Mouse (Mus musculus) megakaryocyte, embryonic 14.5 days (primary cell): Measurements from ENCODE around the gene Ssh2. TPM values are rescaled to one million over a fixed set of nuclear protein-coding genes. Genes with fewer than 3 reads are reported as not detected.
"Not testable (repeated sequence)": the region's sequence is repeated elsewhere in the genome, so short reads cannot be mapped to it uniquely, and the experiment has no call there.

Experiments used
- H3K27me3 ChIP-seq: replicated peaks from 2 replicates; pipeline ENCODE3; 2012; ENCODE audit warnings: inconsistent platforms
- H3K36me3 ChIP-seq: replicated peaks from 2 replicates; pipeline ENCODE3; 2012; ENCODE audit warnings: low read length, inconsistent platforms, mixed read lengths
- H3K4me1 ChIP-seq: 2 replicates; pipeline ENCODE4 v1.6.1; 2012; ENCODE audit warnings: inconsistent platforms
- H3K4me3 ChIP-seq: replicated peaks from 2 replicates; pipeline ENCODE3; 2012; ENCODE audit warnings: moderate library complexity, mild to moderate bottlenecking, inconsistent platforms
- H3K9me3 ChIP-seq: 2 replicates; pipeline ENCODE4 v1.6.1; 2012; ENCODE audit warnings: inconsistent platforms
- FLI1 ChIP-seq: IDR thresholded peaks from 2 replicates; pipeline ENCODE4 v1.6.1; 2012; ENCODE audit warnings: low read length, inconsistent platforms, mixed read lengths
- GATA1 ChIP-seq: IDR thresholded peaks from 3 replicates; pipeline ENCODE4 v1.6.1; 2012; ENCODE audit warnings: mixed read lengths, low read length, inconsistent platforms, borderline replicate concordance
- polyA plus RNA-seq: library from polyadenylated mRNA; stranded (reverse); fragments of >175 nt; gene quantifications from 2 replicates; pipeline ENCODE4 v1.2.3, GENCODE M21; 2012; ENCODE audit warnings: low replicate concordance; ENCODE audit not compliant: insufficient read depth

Gene Ssh2
- polyA plus RNA-seq, 1 experiment, result 12.1 TPM

GRCm38 (mm10) chr11:77230765-77231164 lies 14.7 kb downstream of the Ssh2 start:
- H3K4me1 ChIP-seq, result peaks cover 31% of the 10 kb centered on the region; the same call in 1 of the 2 replicates
- no peaks in the 10 kb centered on the region for H3K9me3 ChIP-seq
- H3K36me3 ChIP-seq, result peaks cover 13% of the 10 kb centered on the region
- no peaks in the 10 kb centered on the region for H3K27me3 ChIP-seq
- no peak for TF ChIP-seq FLI1
- no peak for TF ChIP-seq GATA1
- H3K4me3 ChIP-seq, result no peak overlapping the region

GRCm38 (mm10) chr11:77231514-77231913 lies 15.4 kb downstream of the Ssh2 start:
- no peak overlapping the region for H3K4me3 ChIP-seq
- no peaks in the 10 kb centered on the region for H3K9me3 ChIP-seq
- H3K27me3 ChIP-seq, result no peaks in the 10 kb centered on the region
- peaks cover 12% of the 10 kb centered on the region for H3K36me3 ChIP-seq
- TF ChIP-seq GATA1, result no peak
- TF ChIP-seq FLI1, result no peak
- H3K4me1 ChIP-seq, result peaks cover 32% of the 10 kb centered on the region; the same call in 1 of the 2 replicates

- Histone ChIP-seq H3K4me1 (peaks cover 51% of the 10 kb centered on the region), H3K4me3 (no peak overlapping the region), H3K36me3 (peaks cover 6% of the 10 kb centered on the region), H3K27me3 (no peaks in the 10 kb centered on the region), H3K9me3 (no peaks in the 10 kb centered on the region)
- no peak for TF ChIP-seq FLI1
- TF ChIP-seq GATA1, result no peak
These were observed 19.2 kb downstream of the Ssh2 start for GRCm38 (mm10) chr11:77235267-77235666.

- Histone ChIP-seq H3K27me3 (no peaks in the 10 kb centered on the region), H3K4me1 (peaks cover 79% of the 10 kb centered on the region), H3K9me3 (no peaks in the 10 kb centered on the region), H3K36me3 (peaks cover 6% of the 10 kb centered on the region), H3K4me3 (peak overlapping the region; percentile 29)
- no peak for TF ChIP-seq FLI1
- peak; percentile 49; the same call in 1 of the 3 replicates for TF ChIP-seq GATA1
These were observed 23.7 kb downstream of the Ssh2 start for GRCm38 (mm10) chr11:77239658-77240345.

- no peak for TF ChIP-seq GATA1
- TF ChIP-seq FLI1, result no peak
- peaks cover 6% of the 10 kb centered on the region for H3K36me3 ChIP-seq
- H3K27me3 ChIP-seq, result no peaks in the 10 kb centered on the region
- H3K4me3 ChIP-seq, result peak overlapping the region; percentile 53
- no peaks in the 10 kb centered on the region for H3K9me3 ChIP-seq
- peaks cover 82% of the 10 kb centered on the region for H3K4me1 ChIP-seq
These were observed 24.6 kb downstream of the Ssh2 start for GRCm38 (mm10) chr11:77240466-77241246.

GRCm38 (mm10) chr11:77242912-77243311 lies 26.8 kb downstream of the Ssh2 start:
- Histone ChIP-seq H3K9me3 (no peaks in the 10 kb centered on the region), H3K4me3 (peak overlapping the region; percentile 76), H3K36me3 (peaks cover 4% of the 10 kb centered on the region), H3K27me3 (no peaks in the 10 kb centered on the region), H3K4me1 (peaks cover 80% of the 10 kb centered on the region)
- TF ChIP-seq FLI1 (no peak), GATA1 (no peak)

GRCm38 (mm10) chr11:77252826-77253225 lies 36.7 kb downstream of the Ssh2 start:
- TF ChIP-seq GATA1 (no peak), FLI1 (no peak)
- Histone ChIP-seq H3K4me3 (no peak overlapping the region), H3K4me1 (peaks cover 44% of the 10 kb centered on the region), H3K36me3 (peaks cover 11% of the 10 kb centered on the region), H3K9me3 (no peaks in the 10 kb centered on the region), H3K27me3 (no peaks in the 10 kb centered on the region)

GRCm38 (mm10) chr11:77259441-77259840 lies 43.4 kb downstream of the Ssh2 start:
- TF ChIP-seq GATA1 (no peak), FLI1 (no peak)
- H3K4me1 ChIP-seq, result peaks cover 18% of the 10 kb centered on the region
- H3K9me3 ChIP-seq, result no peaks in the 10 kb centered on the region

GRCm38 (mm10) chr11:77267401-77267800 lies 51.3 kb downstream of the Ssh2 start:
- Histone ChIP-seq H3K4me3 (no peak overlapping the region), H3K27me3 (no peaks in the 10 kb centered on the region), H3K36me3 (peaks cover 5% of the 10 kb centered on the region), H3K4me1 (peaks cover 5% of the 10 kb centered on the region), H3K9me3 (no peaks in the 10 kb centered on the region)
- TF ChIP-seq GATA1, result no peak
- TF ChIP-seq FLI1, result no peak

More at GRCm38 (mm10) chr11:77259441-77259840, 43.4 kb downstream of the Ssh2 start:
- Histone ChIP-seq H3K36me3 (peaks cover 9% of the 10 kb centered on the region), H3K27me3 (no peaks in the 10 kb centered on the region), H3K4me3 (no peak overlapping the region)

- H3K4me3 ChIP-seq, result no peak overlapping the region
- no peaks in the 10 kb centered on the region for H3K9me3 ChIP-seq
- no peak for TF ChIP-seq FLI1
- TF ChIP-seq GATA1, result no peak
- H3K4me1 ChIP-seq, result peaks cover 27% of the 10 kb centered on the region; the same call in 1 of the 2 replicates
- no peaks in the 10 kb centered on the region for H3K27me3 ChIP-seq
- H3K36me3 ChIP-seq, result peaks cover 41% of the 10 kb centered on the region
These were observed 59.9 kb downstream of the Ssh2 start for GRCm38 (mm10) chr11:77276000-77276399.

- peaks cover 57% of the 10 kb centered on the region for H3K36me3 ChIP-seq
- not testable (repeated sequence) for H3K4me3 ChIP-seq, H3K9me3 ChIP-seq, H3K27me3 ChIP-seq
- peaks cover 25% of the 10 kb centered on the region; the same call in 1 of the 2 replicates for H3K4me1 ChIP-seq
These were observed 62.5 kb downstream of the Ssh2 start for GRCm38 (mm10) chr11:77278538-77278937.
